Mouse (Mus musculus): Measurements from ENCODE around the gene Cdt1. TPM values are rescaled to one million over a fixed set of nuclear protein-coding genes. Genes with fewer than 3 reads are reported as not detected.
A peak's percentile ranks its signal among the peaks of the same experiment; 100 is the strongest.

Cdt1 gene
- polyA plus RNA-seq, 1 experiment, result 68.5 TPM

DNA sequence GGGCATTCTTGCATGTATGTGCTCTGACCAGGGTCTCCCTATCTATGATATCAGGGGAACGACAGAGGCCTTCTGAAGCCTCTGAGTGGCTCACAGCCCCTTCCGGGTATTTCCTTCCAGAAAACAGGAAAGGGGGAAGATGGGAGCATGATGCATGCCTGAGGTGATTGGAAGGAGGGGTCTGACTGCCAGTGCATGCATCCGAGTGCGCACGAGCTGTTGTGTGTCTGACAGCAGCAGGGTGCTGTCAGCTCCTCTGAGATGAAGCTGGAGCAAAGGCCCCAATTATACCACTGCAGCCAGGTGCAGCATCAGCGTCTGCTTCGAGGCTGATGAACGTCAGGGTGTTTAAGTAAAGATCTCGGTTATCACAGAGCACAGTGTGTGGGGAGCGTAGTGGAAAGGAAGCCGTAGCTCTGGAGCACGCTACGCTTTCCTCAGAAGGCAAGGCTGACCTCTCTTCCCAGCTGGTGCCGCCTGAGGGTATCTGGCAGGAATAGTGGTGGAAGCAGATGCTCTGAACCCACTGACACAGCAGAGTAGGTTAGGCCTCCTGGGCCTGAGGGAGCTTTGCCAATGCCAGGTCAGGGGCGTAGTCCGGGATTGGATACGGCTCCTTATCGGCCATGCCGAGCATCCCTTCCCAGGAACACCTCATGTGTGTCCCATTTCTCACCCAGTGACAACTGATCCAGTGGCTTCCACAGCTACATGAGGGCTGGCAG is 26.1 kb downstream of the Cdt1 start:
- no peak for TF ChIP-seq POLR2A (IDR thresholded peaks at IDR 0.05; ENCODE audit: borderline replicate concordance, control insufficient read depth, low read depth, low read length)
- TF ChIP-seq CTCF (IDR thresholded peaks at IDR 0.05; ENCODE audit: control insufficient read depth, insufficient read depth, low read length), result no peak
- Histone ChIP-seq H3K4me3 (replicated peaks; ENCODE audit: control insufficient read depth, low read depth, low read length) (peak overlapping the region; percentile 16), H3K27ac (ENCODE audit: control insufficient read depth, insufficient read depth, low read depth, low read length, poor library complexity) (peak overlapping the region; percentile 83), H3K4me1 (ENCODE audit: control insufficient read depth, insufficient read depth, low read length) (peaks cover 18% of the 10 kb centered on the region)
- 75% methylated on average over 19 of the region's 19 CpGs for WGBS

DNA sequence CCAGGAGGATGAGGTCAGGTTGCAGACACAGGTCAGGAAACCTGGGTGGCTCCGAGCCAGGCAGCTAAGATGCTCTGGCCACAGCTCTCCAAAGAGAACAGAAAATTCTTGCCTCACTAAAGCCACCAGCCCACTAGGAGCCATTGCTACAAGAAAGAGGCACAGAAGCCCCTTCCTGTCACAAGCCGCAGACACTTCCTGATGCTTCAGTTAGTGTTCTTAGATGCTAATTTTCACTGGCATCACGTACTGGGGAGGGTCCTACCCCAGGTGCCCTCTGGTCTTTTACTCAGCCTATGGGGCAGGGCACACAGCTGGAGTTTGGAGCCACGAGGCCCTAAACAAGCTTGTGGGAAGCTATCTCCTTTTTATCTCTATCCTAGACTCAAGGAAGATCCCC is 28.2 kb downstream of the Cdt1 start:
- 18% methylated on average over 4 of the region's 4 CpGs for WGBS
- TF ChIP-seq POLR2A (IDR thresholded peaks at IDR 0.05; ENCODE audit: borderline replicate concordance, control insufficient read depth, low read depth, low read length) (no peak), CTCF (IDR thresholded peaks at IDR 0.05; ENCODE audit: control insufficient read depth, insufficient read depth, low read length) (no peak)
- Histone ChIP-seq H3K4me3 (replicated peaks; ENCODE audit: control insufficient read depth, low read depth, low read length) (peak overlapping the region; percentile 35), H3K27ac (ENCODE audit: control insufficient read depth, insufficient read depth, low read depth, low read length, poor library complexity) (peak overlapping the region; percentile 83), H3K4me1 (ENCODE audit: control insufficient read depth, insufficient read depth, low read length) (peaks cover 18% of the 10 kb centered on the region)

GRCm38 (mm10) chr8:122600666-122601065 is 32.9 kb downstream of the Cdt1 start:
- no peak overlapping the region for H3K27ac ChIP-seq (ENCODE audit: control insufficient read depth, insufficient read depth, low read depth, low read length, poor library complexity)
- H3K4me3 ChIP-seq (replicated peaks; ENCODE audit: control insufficient read depth, low read depth, low read length), result no peak overlapping the region
- WGBS, result 92% methylated on average over 9 of the region's 9 CpGs
- TF ChIP-seq POLR2A (IDR thresholded peaks at IDR 0.05; ENCODE audit: borderline replicate concordance, control insufficient read depth, low read depth, low read length) (no peak), CTCF (IDR thresholded peaks at IDR 0.05; ENCODE audit: control insufficient read depth, insufficient read depth, low read length) (no peak)
- no peaks in the 10 kb centered on the region; the same call in 1 of the 2 replicates for H3K4me1 ChIP-seq (ENCODE audit: control insufficient read depth, insufficient read depth, low read length)

GRCm38 (mm10) chr8:122604640-122605039 is 36.8 kb downstream of the Cdt1 start:
- no peak for TF ChIP-seq POLR2A (IDR thresholded peaks at IDR 0.05; ENCODE audit: borderline replicate concordance, control insufficient read depth, low read depth, low read length)
- no peak for TF ChIP-seq CTCF (IDR thresholded peaks at IDR 0.05; ENCODE audit: control insufficient read depth, insufficient read depth, low read length)
- Histone ChIP-seq H3K4me3 (replicated peaks; ENCODE audit: control insufficient read depth, low read depth, low read length) (no peak overlapping the region), H3K4me1 (ENCODE audit: control insufficient read depth, insufficient read depth, low read length) (peaks cover 1% of the 10 kb centered on the region; the same call in 1 of the 2 replicates), H3K27ac (ENCODE audit: control insufficient read depth, insufficient read depth, low read depth, low read length, poor library complexity) (peak overlapping the region; percentile 42; the same call in 1 of the 2 replicates)
- WGBS, result 29% methylated on average over 1 of the region's 1 CpGs

- H3K4me1 ChIP-seq (ENCODE audit: control insufficient read depth, insufficient read depth, low read length), result peaks cover 1% of the 10 kb centered on the region; the same call in 1 of the 2 replicates
- 52% methylated on average over 4 of the region's 4 CpGs for WGBS
- H3K4me3 ChIP-seq (replicated peaks; ENCODE audit: control insufficient read depth, low read depth, low read length), result no peak overlapping the region
- peak overlapping the region; percentile 42 for H3K27ac ChIP-seq (ENCODE audit: control insufficient read depth, insufficient read depth, low read depth, low read length, poor library complexity)
- TF ChIP-seq CTCF (IDR thresholded peaks at IDR 0.05; ENCODE audit: control insufficient read depth, insufficient read depth, low read length) (no peak), POLR2A (IDR thresholded peaks at IDR 0.05; ENCODE audit: borderline replicate concordance, control insufficient read depth, low read depth, low read length) (no peak)
Measured at GRCm38 (mm10) chr8:122605367-122605766, 37.6 kb downstream of the Cdt1 start.

- TF ChIP-seq CTCF (IDR thresholded peaks at IDR 0.05; ENCODE audit: control insufficient read depth, insufficient read depth, low read length) (no peak), POLR2A (IDR thresholded peaks at IDR 0.05; ENCODE audit: borderline replicate concordance, control insufficient read depth, low read depth, low read length) (no peak)
- H3K4me1 ChIP-seq (ENCODE audit: control insufficient read depth, insufficient read depth, low read length), result peaks cover 1% of the 10 kb centered on the region; the same call in 1 of the 2 replicates
- no peak overlapping the region for H3K27ac ChIP-seq (ENCODE audit: control insufficient read depth, insufficient read depth, low read depth, low read length, poor library complexity)
- WGBS, result 68% methylated on average over 11 of the region's 12 CpGs
- no peak overlapping the region for H3K4me3 ChIP-seq (replicated peaks; ENCODE audit: control insufficient read depth, low read depth, low read length)
Measured at GRCm38 (mm10) chr8:122606810-122607209, 39.0 kb downstream of the Cdt1 start.

- Histone ChIP-seq H3K4me3 (replicated peaks; ENCODE audit: control insufficient read depth, low read depth, low read length) (peak overlapping the region; percentile 30), H3K4me1 (ENCODE audit: control insufficient read depth, insufficient read depth, low read length) (peaks cover 6% of the 10 kb centered on the region), H3K27ac (ENCODE audit: control insufficient read depth, insufficient read depth, low read depth, low read length, poor library complexity) (no peak overlapping the region)
- TF ChIP-seq CTCF (IDR thresholded peaks at IDR 0.05; ENCODE audit: control insufficient read depth, insufficient read depth, low read length) (no peak), POLR2A (IDR thresholded peaks at IDR 0.05; ENCODE audit: borderline replicate concordance, control insufficient read depth, low read depth, low read length) (no peak)
- WGBS, result 59% methylated on average over 4 of the region's 4 CpGs
Measured at GRCm38 (mm10) chr8:122610209-122610608, 42.4 kb downstream of the Cdt1 start.

GRCm38 (mm10) chr8:122610612-122611277 is 42.9 kb downstream of the Cdt1 start:
- no peak for TF ChIP-seq CTCF (IDR thresholded peaks at IDR 0.05; ENCODE audit: control insufficient read depth, insufficient read depth, low read length)
- TF ChIP-seq POLR2A (IDR thresholded peaks at IDR 0.05; ENCODE audit: borderline replicate concordance, control insufficient read depth, low read depth, low read length), result no peak
- H3K4me1 ChIP-seq (ENCODE audit: control insufficient read depth, insufficient read depth, low read length), result peaks cover 6% of the 10 kb centered on the region
- WGBS, result 3% methylated on average over 20 of the region's 20 CpGs
- H3K4me3 ChIP-seq (replicated peaks; ENCODE audit: control insufficient read depth, low read depth, low read length), result peak overlapping the region; percentile 87
- peak overlapping the region; percentile 97 for H3K27ac ChIP-seq (ENCODE audit: control insufficient read depth, insufficient read depth, low read depth, low read length, poor library complexity)
